Mouse (Mus musculus) left cerebral cortex, adult 8-10 months (tissue): ENCODE results near the gene Cnot11. TPM values are rescaled to one million over a fixed set of nuclear protein-coding genes. Genes with fewer than 3 reads are reported as not detected.
"Not testable (repeated sequence)": the region's sequence is repeated elsewhere in the genome, so short reads cannot be mapped to it uniquely, and the experiment has no call there.

Experiments
- DNase-seq, 2 experiments: peaks; one replicate each; pipeline ENCODE4 v3.0.0; 2022; ENCODE audit warnings: low spot score in 2 of 2
- total RNA-seq, 4 experiments: library from RNA; stranded (reverse); gene quantifications; 2 replicates each; pipeline ENCODE4 v1.2.4; 2022

Cnot11 gene
- total RNA-seq, 4 experiments from 2014 or later = 23.5 to 28.0 (median 25.1) TPM

DNA sequence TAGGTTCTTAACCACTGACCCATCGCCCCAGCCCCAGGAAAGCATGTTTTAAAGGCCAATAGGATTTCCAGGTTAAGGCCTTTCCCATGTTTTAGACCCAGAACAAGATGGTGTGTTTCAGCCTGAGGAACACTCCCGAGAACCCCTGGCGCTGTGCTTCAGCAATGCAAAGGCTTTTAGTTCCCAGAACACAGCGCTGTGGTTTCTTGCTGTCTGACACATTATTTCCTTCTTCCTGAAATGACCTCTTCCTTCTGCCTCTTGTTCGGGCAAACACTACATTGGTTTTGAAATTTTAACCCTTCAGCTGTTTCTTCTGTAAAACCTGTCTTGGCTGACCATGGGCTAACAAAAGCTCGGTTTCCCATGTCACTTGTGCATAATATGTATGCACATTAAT lies 44.3 kb downstream of the Cnot11 start:
- DNase-seq = no peak

DNA sequence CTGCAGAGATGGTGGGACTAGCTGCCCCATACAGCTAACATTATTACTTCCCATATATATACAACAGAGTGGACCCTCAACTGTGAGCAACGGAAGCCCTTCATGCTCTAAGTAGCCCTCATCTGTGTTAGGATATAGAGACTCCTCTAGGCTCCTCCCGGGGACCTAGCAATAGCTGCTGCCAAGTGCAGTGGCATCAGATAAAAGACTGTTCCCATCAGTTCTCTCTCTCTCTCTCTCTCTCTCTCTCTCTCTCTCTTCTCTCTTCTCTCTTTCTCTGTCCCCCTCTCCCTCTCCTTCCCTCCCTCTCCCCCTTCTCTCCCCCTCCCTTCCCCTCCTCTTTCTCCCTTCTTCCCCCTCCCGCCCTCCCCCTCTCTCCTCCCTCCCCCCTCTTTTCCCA lies 46.4 kb downstream of the Cnot11 start:
- no peak for DNase-seq

DNA sequence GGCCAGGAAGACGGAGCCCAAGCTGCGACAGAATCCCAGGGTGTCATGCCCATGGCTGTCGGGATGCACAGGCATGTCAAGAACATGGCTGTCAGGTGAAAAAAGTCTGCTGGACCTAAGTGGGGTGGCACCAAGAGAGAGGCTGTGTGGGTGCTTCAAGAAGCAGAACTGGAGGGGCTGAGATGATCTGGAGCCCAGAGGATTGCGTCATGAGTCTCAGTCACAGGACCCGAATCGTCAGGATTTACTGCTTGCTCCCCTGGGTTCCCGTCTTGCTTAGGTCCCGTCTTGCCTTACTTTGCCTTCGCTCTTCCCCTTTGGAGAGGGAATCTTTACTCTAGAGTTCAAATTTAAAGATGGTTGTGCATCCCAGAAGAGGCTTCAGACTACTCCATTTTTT lies 48.4 kb downstream of the Cnot11 start:
- DNase-seq = no peak

- DNase-seq = no peak
Measured at GRCm38 (mm10) chr1:39585416-39585815, 50.6 kb downstream of the Cnot11 start.

GRCm38 (mm10) chr1:39590193-39590592 lies 55.4 kb downstream of the Cnot11 start:
- DNase-seq = no peak

- not testable (repeated sequence) for DNase-seq
Measured at GRCm38 (mm10) chr1:39591557-39591956, 56.8 kb downstream of the Cnot11 start.

DNA sequence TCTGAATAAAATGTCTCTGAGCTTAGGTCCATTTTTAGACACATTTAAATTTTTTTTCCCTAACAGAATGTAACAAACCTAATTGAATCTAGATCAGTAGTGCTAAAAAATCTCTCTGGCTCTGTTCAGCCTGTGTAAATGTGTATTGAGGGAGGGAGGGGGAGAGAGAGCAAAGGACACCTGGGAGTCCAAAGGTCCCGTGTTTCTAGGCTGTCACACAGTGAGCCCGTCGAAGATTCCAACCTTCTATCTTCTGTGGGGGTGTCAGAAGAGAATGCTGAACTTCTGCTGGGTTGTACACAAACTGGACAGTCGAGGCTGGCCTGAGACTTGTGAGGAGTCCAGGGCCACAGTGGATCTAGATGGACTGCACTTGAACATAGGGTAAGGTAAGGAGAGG lies 57.3 kb downstream of the Cnot11 start:
- DNase-seq = no peak

- DNase-seq = no peak
Measured at GRCm38 (mm10) chr1:39593836-39594235, 59.0 kb downstream of the Cnot11 start.

Other genes with a start within 250 kb of the Cnot11 start
- 100 to 1,000 TPM; 546 to 598 (median 563) TPM for gene Rpl31, start 167.2 kb upstream of the Cnot11 start, total RNA-seq
- 10 to 100 TPM; 28.5 to 32.2 (median 29.6) TPM for gene Tbc1d8, start 56.2 kb upstream of the Cnot11 start, total RNA-seq
- 10 to 100 TPM; 27.0 to 37.2 (median 30.8) TPM for gene Rnf149, start 42.4 kb downstream of the Cnot11 start, total RNA-seq
- 10 to 100 TPM; 74.3 to 92.0 (median 82.8) TPM for gene Creg2, start 116.5 kb downstream of the Cnot11 start, total RNA-seq
- under 1 TPM in 2 of 4 experiments, not detected in 2; 0.17 to 0.32 TPM for gene Rfx8, start 186.0 kb downstream of the Cnot11 start, total RNA-seq